Mouse (Mus musculus) ES-E14 (cell line): Measurements from ENCODE around the gene Ccdc74a. TPM values are rescaled to one million over a fixed set of nuclear protein-coding genes. Genes with fewer than 3 reads are reported as not detected.

Experiments used
- DNase-seq: peaks from one replicate; pipeline ENCODE4 v3.0.0-alpha.2; 2013; ENCODE audit warnings: low read depth, low spot score
- H3K27ac ChIP-seq: 2 replicates; pipeline ENCODE4 v1.5.1; 2012; ENCODE audit warnings: low read depth, mild to moderate bottlenecking, low read length, moderate library complexity, mixed read lengths; ENCODE audit not compliant: poor library complexity, insufficient read depth, severe bottlenecking
- H3K36me3 ChIP-seq: 2 replicates; pipeline ENCODE4 v1.6.1; 2012; ENCODE audit warnings: mild to moderate bottlenecking, low read length, moderate library complexity, mixed read lengths; ENCODE audit not compliant: control insufficient read depth, poor library complexity, insufficient read depth, severe bottlenecking
- H3K4me1 ChIP-seq, 2 experiments: fragments of 150-350 bp in 1 of 2; sonication (generic) in 1 of 2; 2 replicates each; pipeline ENCODE4 v1.6.1; 2012; ENCODE audit warnings: low read length in 2 of 2, mild to moderate bottlenecking in 1 of 2, mixed read lengths in 1 of 2; ENCODE audit not compliant: control insufficient read depth in 2 of 2, insufficient read depth in 2 of 2, poor library complexity in 1 of 2
- H3K4me3 ChIP-seq, 2 experiments: fragments of 150-350 bp in 1 of 2; sonication (generic) in 1 of 2; 2 replicates each; pipeline ENCODE4 v1.5.1; 2012; ENCODE audit warnings: low read length in 2 of 2, low read depth in 1 of 2, mild to moderate bottlenecking in 1 of 2, mixed read lengths in 1 of 2; ENCODE audit not compliant: insufficient read depth in 1 of 2, poor library complexity in 1 of 2, severe bottlenecking in 1 of 2
- H3K9ac ChIP-seq: 2 replicates; pipeline ENCODE4 v1.6.1; 2012; ENCODE audit warnings: low read depth, mild to moderate bottlenecking, low read length, mixed read lengths; ENCODE audit not compliant: poor library complexity, insufficient read depth, severe bottlenecking
- H3K9me3 ChIP-seq: fragments of 150-350 bp; sonication (generic); 2 replicates; pipeline ENCODE4 v1.6.1; 2012; ENCODE audit warnings: low read depth, mild to moderate bottlenecking, low read length; ENCODE audit not compliant: control insufficient read depth, insufficient read depth
- CHD2 ChIP-seq: IDR thresholded peaks from 2 replicates; pipeline ENCODE4 v1.6.1; 2014; ENCODE audit warnings: mild to moderate bottlenecking, low read depth, low read length, inconsistent platforms
- HCFC1 ChIP-seq: IDR thresholded peaks from 2 replicates; pipeline ENCODE4 v1.6.1; 2012; ENCODE audit warnings: low read length, inconsistent platforms, borderline replicate concordance; ENCODE audit not compliant: insufficient read depth
- MAFK ChIP-seq: IDR thresholded peaks from 2 replicates; pipeline ENCODE4 v1.6.1; 2014; ENCODE audit warnings: mild to moderate bottlenecking, low read depth, low read length, inconsistent platforms; ENCODE audit not compliant: insufficient read depth
- ZC3H11A ChIP-seq: IDR thresholded peaks from 2 replicates; pipeline ENCODE4 v1.6.1; 2012; ENCODE audit warnings: low read depth, mild to moderate bottlenecking, inconsistent platforms, low read length, borderline replicate concordance
- ZNF384 ChIP-seq: IDR thresholded peaks from 2 replicates; pipeline ENCODE4 v1.6.1; 2012; ENCODE audit warnings: low read depth, low read length, inconsistent platforms
- in situ Hi-C, 2 experiments: fragments of 600-800 bp; cut with MboI; formaldehyde crosslinking; loops; one replicate each; pipeline ENCODE4 v1.15.1; 2025; ENCODE audit warnings: low sequenced_read_pairs in 2 of 2, inconsistent platforms in 1 of 2; ENCODE audit not compliant: unreplicated experiment in 2 of 2
- total RNA-seq: library from RNA; depleted of rRNA; stranded (reverse); fragments of 300-350 nt; gene quantifications from 2 replicates; pipeline ENCODE4 v1.2.3, GENCODE M21; 2012

Gene Ccdc74a
- total RNA-seq, 1 experiment = 2.3 TPM

DNA sequence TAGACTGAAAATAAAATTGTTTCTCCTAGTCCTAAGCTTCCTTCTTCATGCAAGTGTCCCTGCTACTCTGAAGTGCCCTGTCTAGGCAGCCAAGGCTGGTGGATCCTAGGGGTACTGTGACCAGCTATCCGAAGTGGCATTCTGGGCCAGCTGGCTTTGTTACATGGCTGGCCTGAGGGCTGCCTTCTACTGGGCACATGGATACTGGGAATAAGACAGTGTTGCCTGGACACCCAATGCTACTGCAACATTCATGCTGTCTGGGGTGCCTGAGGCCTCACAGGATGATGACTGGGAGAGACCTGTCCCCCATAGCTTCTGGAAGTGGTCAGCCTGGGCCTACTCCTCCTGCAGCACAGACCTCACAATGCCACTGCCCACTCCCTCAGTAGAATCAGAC, 4.4 kb downstream of the Ccdc74a start:
- H3K36me3 ChIP-seq = peaks cover 31% of the 10 kb centered on the region
- in situ Hi-C loops = no loop called here

GRCm38 (mm10) chr16:17652607-17653006, 6.3 kb downstream of the Ccdc74a start:
- H3K36me3 ChIP-seq = peaks cover 31% of the 10 kb centered on the region

More for the DNA sequence above, 4.4 kb downstream of the Ccdc74a start:
- TF ChIP-seq HCFC1 = no peak
- TF ChIP-seq CHD2 = no peak
- no peak for TF ChIP-seq ZNF384
- TF ChIP-seq ZC3H11A = no peak
- TF ChIP-seq MAFK = no peak
- no peak overlapping the region for H3K9ac ChIP-seq
- peaks cover 0 to 3% of the 10 kb centered on the region in 2 experiments; a peak in 2 of 4 replicates for H3K4me1 ChIP-seq
- no peaks in the 10 kb centered on the region for H3K9me3 ChIP-seq
- H3K4me3 ChIP-seq = no peak overlapping the region
- no peak overlapping the region for H3K27ac ChIP-seq
- DNase-seq = no peak

DNA sequence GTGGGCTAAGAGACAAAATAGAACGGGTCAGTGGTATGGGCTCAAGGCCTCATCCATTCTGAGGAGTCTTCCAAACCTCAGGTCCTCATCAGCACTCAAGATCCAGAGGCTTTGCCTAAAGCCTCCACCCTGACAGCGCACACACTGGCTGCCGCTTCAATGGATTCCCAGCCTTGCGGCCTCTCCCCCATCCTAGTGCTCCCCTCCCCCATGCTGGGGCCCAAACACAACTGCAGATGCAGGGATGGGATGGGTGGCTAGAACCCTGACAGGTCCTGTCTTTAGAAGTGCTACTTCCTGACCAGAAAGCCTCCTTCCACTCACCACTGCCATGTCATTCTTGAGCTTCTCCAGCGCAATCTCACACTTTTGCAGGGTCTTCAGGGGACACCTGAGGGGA, 7.3 kb downstream of the Ccdc74a start:
- no peak overlapping the region for H3K9ac ChIP-seq
- H3K36me3 ChIP-seq = peaks cover 34% of the 10 kb centered on the region
- DNase-seq = no peak
- H3K9me3 ChIP-seq = no peaks in the 10 kb centered on the region
- no peak overlapping the region for H3K27ac ChIP-seq
- H3K4me3 ChIP-seq = no peak overlapping the region
- no peaks in the 10 kb centered on the region; a peak in 1 of 4 replicates for H3K4me1 ChIP-seq
- in situ Hi-C loops = no loop called here
- TF ChIP-seq MAFK (no peak), ZC3H11A (no peak), HCFC1 (no peak), ZNF384 (no peak), CHD2 (no peak)

More at GRCm38 (mm10) chr16:17652607-17653006, 6.3 kb downstream of the Ccdc74a start:
- TF ChIP-seq CHD2 = no peak
- TF ChIP-seq HCFC1 = no peak
- no peak for TF ChIP-seq ZC3H11A
- TF ChIP-seq ZNF384 = no peak
- TF ChIP-seq MAFK = no peak
- in situ Hi-C loops = no loop called here
- Histone ChIP-seq H3K9ac (no peak overlapping the region), H3K4me1 (no peaks in the 10 kb centered on the region; a peak in 1 of 4 replicates), H3K27ac (no peak overlapping the region), H3K4me3 (no peak overlapping the region), H3K9me3 (no peaks in the 10 kb centered on the region)
- no peak for DNase-seq

DNA sequence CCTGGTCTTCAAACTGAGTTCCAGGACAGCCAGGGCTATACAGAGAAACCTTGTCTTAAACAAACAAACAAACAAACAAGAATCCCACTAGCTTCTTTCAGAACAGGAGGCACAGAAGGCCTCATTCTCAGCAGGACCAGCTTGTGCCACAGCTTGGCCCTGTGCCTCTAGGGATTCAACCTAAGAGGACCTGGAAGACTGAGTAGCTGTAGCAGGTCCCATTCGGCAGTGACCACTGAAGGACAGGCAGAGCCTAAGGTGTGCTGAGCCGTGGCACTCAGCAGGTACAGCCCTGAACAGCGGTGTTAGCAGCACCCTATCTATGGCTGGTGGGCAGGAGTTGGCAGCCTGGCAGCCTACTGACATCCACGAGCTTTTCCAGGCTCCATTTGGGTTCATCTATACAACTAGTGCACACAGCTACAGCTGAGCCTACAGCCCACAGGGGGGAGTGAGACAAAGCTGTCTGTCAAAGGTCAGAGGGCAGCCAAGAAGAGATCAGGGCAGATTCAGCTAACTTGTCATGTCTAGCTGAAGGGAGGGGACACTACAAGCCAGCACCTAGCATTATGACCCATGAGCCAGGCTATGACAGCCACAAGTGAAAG, 8.0 kb downstream of the Ccdc74a start:
- H3K4me1 ChIP-seq = no peaks in the 10 kb centered on the region; a peak in 1 of 4 replicates
- H3K9ac ChIP-seq = no peak overlapping the region
- H3K4me3 ChIP-seq = no peak overlapping the region
- TF ChIP-seq ZC3H11A (no peak), HCFC1 (no peak), MAFK (no peak), CHD2 (no peak), ZNF384 (no peak)
- H3K36me3 ChIP-seq = peaks cover 34% of the 10 kb centered on the region
- no peak overlapping the region for H3K27ac ChIP-seq
- no peak for DNase-seq
- H3K9me3 ChIP-seq = no peaks in the 10 kb centered on the region
- in situ Hi-C loops = no loop called here
